Mouse (Mus musculus): ENCODE results near the gene Iqck.

DNA sequence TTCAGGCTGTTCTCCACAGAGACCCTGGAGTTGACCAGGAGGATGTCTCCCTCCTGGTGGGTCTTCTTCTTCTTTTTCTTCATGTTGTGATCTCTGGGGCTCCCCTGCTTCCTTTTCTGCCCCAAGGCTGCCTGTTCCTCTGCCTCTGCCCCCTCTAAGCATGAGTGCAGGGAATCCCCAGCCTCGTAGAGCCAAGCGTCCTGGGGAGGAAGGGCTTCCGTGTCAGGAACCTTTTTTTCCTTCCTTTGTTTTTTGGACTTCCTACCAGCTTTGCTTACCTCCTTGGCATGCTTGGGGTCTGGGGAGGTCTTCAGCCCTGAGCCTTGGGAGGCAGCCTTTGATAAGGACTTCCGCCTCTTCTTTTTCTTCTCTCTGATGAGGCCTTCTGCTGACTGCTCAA, 2.9 kb upstream of the Iqck start:
- no peak for TF ChIP-seq CTCF (IDR thresholded peaks at IDR 0.05; ENCODE audit: borderline replicate concordance, insufficient read depth, low read length)
- TF ChIP-seq POLR2A (IDR thresholded peaks at IDR 0.05; ENCODE audit: low read depth, low read length): no peak
